Mouse (Mus musculus): ENCODE measurements at regions not wholly inside any gene's neighbourhood (a gene's known extent, or its start where the extent isn't known, plus 50 kb on each side); places are given as distances from the start of the nearest gene placed in this dataset.

- DNase-seq (ENCODE audit: low spot score), result no peak
These were observed 130.8 kb upstream of the Map3k1 start for GRCm38 (mm10) chr13:111939534-111940115.

- DNase-seq (ENCODE audit: low spot score), result no peak
These were observed 131.5 kb upstream of the Map3k1 start for GRCm38 (mm10) chr13:111940275-111940674.

DNA sequence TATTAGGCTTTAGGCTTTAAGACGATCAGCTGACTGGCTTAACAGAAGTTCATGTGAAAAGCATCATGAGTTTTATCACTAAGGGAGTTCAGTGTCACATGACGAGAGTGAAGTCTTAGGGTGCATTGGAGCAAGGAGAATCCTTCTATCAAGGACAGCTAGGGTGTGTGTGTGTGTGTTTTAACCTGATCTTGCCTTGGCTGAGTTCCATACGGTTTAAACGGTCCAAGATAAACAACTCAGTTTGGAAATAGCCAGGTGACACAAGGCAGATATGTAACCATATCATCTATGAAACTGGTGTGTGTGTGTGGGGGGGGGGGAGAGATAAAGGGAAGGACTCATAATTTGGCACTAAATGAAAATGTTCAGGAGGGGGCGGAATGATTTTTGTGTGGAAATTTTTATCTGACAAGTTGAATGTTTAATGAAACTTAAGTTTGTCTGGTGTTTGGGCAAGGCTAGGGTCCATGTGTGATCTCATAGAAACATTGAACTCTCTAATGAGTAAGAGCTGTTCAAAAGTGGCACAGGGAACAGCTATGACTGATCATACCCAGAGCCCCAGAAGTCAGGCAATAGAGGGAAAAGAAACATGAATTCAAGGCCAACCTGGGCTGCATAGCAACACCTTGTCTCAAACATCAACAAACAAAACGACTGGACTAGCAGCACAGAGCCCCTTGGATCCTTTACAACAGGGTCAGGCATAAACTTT, 132.2 kb upstream of the Map3k1 start:
- no peak for DNase-seq (ENCODE audit: low spot score)

- no peak for DNase-seq (ENCODE audit: low spot score)
These were observed 133.2 kb upstream of the Map3k1 start for GRCm38 (mm10) chr13:111941946-111942345.

- DNase-seq (ENCODE audit: low spot score), result no peak
These were observed 134.7 kb upstream of the Map3k1 start for GRCm38 (mm10) chr13:111943392-111944088.

GRCm38 (mm10) chr13:111944089-111944406, 135.3 kb upstream of the Map3k1 start:
- no peak for DNase-seq (ENCODE audit: low spot score)

DNA sequence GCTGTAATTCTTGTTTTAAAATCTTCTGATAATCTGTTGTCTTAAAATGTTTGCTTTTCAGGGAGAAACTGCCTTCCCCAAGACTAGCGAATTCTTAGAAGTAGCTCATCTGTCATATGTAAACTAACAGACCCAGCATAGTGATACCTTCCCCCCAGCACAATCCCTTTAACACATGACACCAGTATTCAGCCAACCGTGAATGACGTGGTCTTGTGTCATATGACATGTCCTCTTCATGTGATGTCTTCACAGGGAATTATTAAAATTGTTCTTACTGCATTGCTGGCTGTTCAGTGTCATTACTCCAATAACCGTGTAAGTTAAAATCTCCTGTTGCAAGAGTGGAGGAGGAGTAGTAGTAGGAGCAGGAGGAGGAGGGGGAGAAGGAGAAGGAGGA, 137.5 kb upstream of the Map3k1 start:
- no peak for DNase-seq (ENCODE audit: low spot score)

DNA sequence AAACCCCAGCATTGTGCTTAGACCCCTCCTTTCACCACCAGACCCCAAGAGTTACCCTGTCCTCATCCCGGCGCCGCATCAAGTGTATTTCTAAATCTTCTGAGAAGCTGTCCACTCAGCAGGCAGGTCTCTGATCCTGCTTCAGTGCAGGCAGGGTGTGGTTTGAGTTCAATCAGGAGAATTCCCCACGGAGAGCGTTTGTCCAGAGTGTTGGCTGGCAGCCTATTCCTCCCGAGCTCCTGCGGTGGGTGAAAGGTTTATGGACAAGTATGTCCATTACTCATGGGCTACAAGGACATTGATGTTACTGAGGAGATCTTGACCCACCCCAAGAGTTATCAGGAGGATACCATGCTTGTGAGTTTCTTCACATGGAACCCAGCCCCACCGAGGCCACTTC, 138.0 kb upstream of the Map3k1 start:
- DNase-seq (ENCODE audit: low spot score), result no peak

DNA sequence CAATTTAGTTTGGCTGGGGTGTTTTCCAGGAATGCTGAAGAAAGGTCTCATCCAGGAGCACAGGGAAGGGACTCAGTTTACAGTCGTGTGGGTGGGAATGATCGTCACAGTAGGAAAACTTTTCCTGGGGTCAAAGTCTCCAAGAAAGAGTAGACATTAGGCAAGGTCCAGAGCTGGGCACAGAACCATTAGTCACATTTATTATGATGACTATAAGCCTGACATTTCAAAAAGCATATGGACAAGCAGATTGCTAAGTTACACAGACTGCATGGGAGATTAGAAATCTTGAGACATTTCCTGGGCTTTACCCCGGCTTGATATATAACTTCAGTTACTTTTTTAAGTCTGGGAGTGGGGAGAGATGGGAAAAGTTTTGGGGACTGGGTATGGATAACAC, 139.6 kb upstream of the Map3k1 start:
- DNase-seq (ENCODE audit: low spot score), result no peak

DNA sequence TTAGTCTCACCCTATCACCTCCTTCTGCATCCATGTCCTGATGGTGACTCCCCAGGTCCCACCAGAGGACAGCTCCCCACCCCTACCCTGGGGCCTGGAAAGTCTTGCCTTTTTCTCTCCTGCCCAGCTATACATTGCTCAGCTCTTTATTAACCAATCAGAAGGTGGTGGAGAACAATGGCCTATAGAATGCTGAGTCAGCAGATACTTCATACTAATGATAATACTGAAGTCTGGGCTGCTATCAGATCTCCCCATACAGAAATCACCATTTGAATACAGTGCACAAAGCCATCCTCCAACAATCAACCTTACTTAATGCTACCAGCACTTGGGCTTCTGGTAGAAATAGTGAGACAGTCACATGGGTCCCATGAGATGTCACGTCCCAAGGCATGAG, 141.2 kb upstream of the Map3k1 start:
- no peak for DNase-seq (ENCODE audit: low spot score)

DNA sequence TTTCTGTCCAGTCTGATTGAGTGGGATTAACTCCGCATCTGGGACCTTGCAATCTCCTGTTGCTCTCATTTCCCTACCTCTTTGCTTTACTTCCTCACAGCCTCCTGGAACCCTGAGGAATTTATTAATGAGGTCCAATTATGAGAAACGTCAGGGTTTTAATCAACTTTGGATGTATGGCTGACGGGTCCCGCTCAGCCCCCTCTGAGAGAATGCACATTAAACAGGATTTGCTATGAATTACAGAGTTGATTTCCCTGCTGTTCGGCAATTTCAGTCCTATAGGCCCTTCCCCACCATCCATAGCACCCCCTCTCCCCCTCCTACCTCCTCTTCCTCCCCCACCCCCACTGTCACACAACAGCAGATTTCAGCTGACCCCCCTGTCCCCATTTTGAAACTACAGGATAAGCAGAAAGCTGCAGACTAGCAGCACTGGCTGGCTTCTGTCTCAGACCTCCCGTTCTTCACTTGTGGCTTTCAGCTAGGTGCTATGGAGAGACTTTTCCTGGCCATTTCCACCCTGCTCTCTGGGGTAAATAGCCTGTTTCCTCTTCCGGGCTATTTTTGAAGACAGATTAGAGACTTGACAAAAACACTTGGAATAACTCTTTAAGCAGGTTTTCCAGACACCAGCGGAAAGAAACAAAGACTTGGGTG, 145.2 kb upstream of the Map3k1 start:
- DNase-seq (ENCODE audit: low spot score), result no peak

DNA sequence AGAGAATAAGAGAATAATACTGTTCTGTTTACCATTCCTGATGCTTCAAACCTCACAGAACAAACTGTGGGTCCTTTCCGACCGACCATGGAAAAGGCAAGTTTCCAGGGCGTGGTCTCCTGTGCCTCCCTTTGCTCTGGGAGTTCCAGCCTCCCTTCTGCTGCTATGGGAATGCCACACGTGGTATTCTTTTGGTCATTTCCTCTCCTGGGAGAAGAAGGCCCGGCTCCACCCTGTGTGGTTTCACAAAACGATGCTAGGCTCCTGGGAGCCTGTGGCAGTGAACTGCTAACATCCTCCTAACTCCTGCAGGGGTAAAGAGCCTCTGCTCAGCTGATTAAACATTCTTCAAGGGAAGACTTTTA, 145.7 kb upstream of the Map3k1 start:
- DNase-seq (ENCODE audit: low spot score), result no peak

GRCm38 (mm10) chr13:111957118-111957517, 148.3 kb upstream of the Map3k1 start:
- DNase-seq (ENCODE audit: low spot score), result no peak

- no peak for DNase-seq (ENCODE audit: low spot score)
These were observed 149.0 kb upstream of the Map3k1 start for GRCm38 (mm10) chr13:111957674-111958273.

DNA sequence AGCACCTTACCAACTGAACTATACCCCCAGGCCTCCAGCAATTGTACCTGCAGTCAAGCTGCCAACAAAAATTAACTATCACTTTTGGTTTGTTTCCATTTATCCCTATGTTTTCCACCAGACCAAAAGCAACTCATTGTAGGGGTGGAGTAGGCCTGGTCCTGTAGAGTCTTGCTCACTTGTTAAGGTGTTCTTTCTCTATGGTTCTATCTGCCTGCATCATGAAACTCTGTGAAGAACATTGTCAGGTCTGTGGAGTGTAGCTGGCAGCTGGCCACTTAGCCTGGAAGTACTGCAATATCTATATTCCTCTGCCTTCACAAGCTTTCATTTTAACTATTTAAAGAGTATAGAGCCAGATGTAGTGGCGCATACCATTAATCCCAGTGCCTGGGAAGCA, 149.6 kb upstream of the Map3k1 start:
- no peak for DNase-seq (ENCODE audit: low spot score)

DNA sequence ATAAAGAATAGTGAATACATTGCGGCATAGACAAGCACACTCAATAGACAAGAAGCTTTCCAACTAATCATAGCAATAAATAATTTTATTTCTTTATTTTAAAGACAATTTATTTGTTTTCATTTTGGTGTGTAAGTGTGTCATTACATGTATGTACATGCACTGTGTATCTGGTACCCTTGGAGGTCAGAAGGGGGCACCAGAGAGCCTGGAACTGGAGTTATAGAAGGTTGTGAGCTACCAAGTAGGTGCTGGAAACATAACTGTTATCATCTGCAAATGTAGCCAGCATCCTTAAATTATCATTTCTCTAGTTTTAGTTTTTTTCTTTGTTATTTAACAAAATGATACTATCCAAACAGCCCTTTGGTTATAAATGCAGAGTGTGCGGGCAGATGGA, 151.2 kb upstream of the Map3k1 start:
- DNase-seq (ENCODE audit: low spot score), result no peak

DNA sequence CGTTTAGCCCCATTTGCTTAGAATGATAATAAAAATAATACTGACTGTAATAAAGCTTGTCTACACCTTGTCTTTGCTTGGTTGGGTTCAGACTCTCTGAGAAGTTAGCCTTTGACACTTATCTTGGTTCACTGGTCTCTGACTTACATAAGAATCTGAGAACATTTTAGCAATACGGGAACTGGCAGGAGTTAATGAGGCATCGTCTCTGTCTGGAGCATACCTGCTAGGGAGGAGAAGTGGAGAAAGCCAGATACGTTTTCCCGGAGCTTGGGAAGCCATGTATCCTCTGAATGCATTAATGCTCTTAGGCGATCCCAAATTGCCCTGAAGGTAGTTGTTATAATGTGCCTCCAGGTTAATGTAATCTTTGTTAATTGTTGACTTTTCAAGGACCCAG, 152.6 kb upstream of the Map3k1 start:
- no peak for DNase-seq (ENCODE audit: low spot score)

DNA sequence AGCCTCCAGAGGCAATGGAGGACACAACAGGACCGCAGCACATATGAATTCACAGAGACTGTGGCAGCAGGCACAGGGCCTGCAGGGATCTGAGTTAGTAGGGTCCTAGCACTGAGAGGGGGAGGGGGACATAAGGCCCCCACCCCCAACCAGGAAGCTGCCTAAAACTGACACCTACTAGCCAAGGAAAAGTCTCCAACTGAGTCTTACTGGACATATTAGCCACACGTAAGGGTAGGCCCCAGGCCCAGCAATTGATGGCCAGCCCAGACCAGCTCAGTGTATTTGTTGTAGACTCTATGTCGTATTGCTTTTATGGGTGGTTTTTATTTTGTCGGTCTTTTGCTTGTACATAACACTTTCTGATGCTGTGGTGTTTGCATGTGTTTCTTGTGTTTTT, 153.4 kb upstream of the Map3k1 start:
- no peak for DNase-seq (ENCODE audit: low spot score)

- no peak for DNase-seq (ENCODE audit: low spot score)
These were observed 157.3 kb upstream of the Map3k1 start for GRCm38 (mm10) chr13:111966113-111966512.

DNA sequence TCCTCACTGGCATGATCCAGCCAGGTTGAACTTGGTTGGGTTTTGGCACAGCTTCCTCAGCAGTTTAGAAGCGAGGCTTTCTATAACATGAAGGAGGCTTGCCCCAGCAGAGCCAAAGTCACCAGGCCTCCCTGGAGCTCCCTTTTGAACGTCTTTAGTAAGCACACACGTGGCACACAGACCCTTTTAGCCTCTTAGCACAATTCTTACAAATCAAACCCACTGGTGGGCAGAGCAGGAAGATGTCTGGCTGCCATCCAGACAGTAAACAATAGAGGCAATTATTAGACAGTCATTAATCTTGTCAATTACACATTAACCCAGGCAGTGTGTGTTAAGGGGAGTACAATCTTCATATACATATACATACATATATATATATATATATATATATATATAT, 157.8 kb upstream of the Map3k1 start:
- DNase-seq (ENCODE audit: low spot score), result no peak

- DNase-seq (ENCODE audit: low spot score), result no peak
These were observed 159.4 kb upstream of the Map3k1 start for GRCm38 (mm10) chr13:111968197-111968596.

DNA sequence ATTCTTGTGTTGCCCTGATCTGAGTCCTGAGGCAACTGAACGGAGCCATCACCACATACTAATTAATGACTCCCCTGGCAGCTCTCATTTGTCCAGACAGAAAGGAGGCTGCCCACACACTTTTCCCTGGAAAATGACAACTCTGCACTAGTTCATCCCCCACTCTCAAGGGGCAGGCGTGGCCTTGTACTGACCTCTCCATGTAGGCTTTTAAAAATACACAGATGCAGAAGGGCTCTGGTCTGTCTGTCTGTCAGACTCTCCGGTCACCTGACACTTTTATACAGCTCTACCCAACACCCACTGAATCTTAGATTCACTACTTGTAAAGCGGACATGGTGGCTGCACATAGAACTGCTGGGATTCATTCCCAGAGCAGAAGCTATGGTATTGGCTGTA, 165.5 kb upstream of the Map3k1 start:
- no peak for DNase-seq (ENCODE audit: low spot score)

DNA sequence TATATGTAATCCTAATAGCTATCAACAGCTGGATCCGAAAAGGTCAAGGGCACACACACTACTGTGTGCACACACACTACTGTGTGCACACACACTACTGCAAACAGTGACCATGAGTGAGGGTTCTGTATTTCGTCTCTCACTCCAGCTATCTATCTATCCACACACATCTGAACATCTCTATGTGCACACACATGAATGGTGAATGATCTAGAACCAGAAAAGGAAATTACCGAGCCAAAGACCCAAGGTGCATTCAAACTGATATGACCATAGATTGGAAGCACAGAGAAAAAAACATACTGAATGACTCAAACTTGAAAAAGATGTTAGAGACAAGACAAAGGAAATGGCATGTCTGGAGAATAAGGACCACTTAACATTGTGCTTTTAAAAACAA, 166.8 kb upstream of the Map3k1 start:
- no peak for DNase-seq (ENCODE audit: low spot score)

All from embryo, embryonic 10.5 days (tissue).